Mouse (Mus musculus) heart, postnatal 25 days (tissue): ENCODE results near the gene Mtcl1. TPM values are rescaled to one million over a fixed set of nuclear protein-coding genes. Genes with fewer than 3 reads are reported as not detected.
A peak's percentile ranks its signal among the peaks of the same experiment; 100 is the strongest.
"Not testable (repeated sequence)": the region's sequence is repeated elsewhere in the genome, so short reads cannot be mapped to it uniquely, and the experiment has no call there.

Source experiments
- DNase-seq: peaks from one replicate; pipeline ENCODE4 v3.0.0; 2022; ENCODE audit warnings: low spot score
- intact Hi-C: fragments of 180-260 bp; cut with DNase I; formaldehyde crosslinking; loops from one replicate; pipeline ENCODE4 v1.15.1; 2025
- total RNA-seq, 2 experiments: library from RNA; stranded (reverse); gene quantifications; 2 replicates each; pipeline ENCODE4 v1.2.3; 2021

The Mtcl1 gene
- total RNA-seq, 2 experiments from 2014 or later = 4.2 to 6.0 TPM

GRCm38 (mm10) chr17:66450526-66451070, 1.0 kb upstream of the Mtcl1 start:
- intact Hi-C loops = loop anchor here (2.0 kb wide), 1 partner anchor 40 kb away; no protein-coding TSS in a partner anchor
- no peak for DNase-seq

GRCm38 (mm10) chr17:66448421-66449405, 837 bp downstream of the Mtcl1 start:
- peak; percentile 16 for DNase-seq
- intact Hi-C loops = loop anchor here (5.0 kb wide), 1 partner anchor 96 kb away; no protein-coding TSS in a partner anchor

- intact Hi-C loops = loop anchor here (5.0 kb wide), 1 partner anchor 96 kb away; no protein-coding TSS in a partner anchor
- no peak for DNase-seq
Measured at GRCm38 (mm10) chr17:66447978-66448377, 1.6 kb downstream of the Mtcl1 start.

- intact Hi-C loops = loop anchor here (5.0 kb wide), 1 partner anchor 95 kb away; no protein-coding TSS in a partner anchor
- no peak for DNase-seq
Measured at GRCm38 (mm10) chr17:66447007-66447312, 2.6 kb downstream of the Mtcl1 start.

- intact Hi-C loops = loop anchor here (5.0 kb wide), 1 partner anchor 94 kb away; no protein-coding TSS in a partner anchor
- DNase-seq = no peak
Measured at GRCm38 (mm10) chr17:66446196-66447006, 3.1 kb downstream of the Mtcl1 start.

- intact Hi-C loops = no loop called here
- DNase-seq = no peak
Measured at GRCm38 (mm10) chr17:66444059-66444700, 5.4 kb downstream of the Mtcl1 start.

GRCm38 (mm10) chr17:66439888-66440287, 9.7 kb downstream of the Mtcl1 start:
- no peak for DNase-seq
- intact Hi-C loops = no loop called here

- intact Hi-C loops = no loop called here
- DNase-seq = no peak
Measured at GRCm38 (mm10) chr17:66439051-66439753, 10.3 kb downstream of the Mtcl1 start.

- DNase-seq = no peak
Measured at GRCm38 (mm10) chr17:66438137-66438536, 11.4 kb downstream of the Mtcl1 start.

GRCm38 (mm10) chr17:66436811-66437210, 12.7 kb downstream of the Mtcl1 start:
- DNase-seq = no peak
- intact Hi-C loops = no loop called here

More at GRCm38 (mm10) chr17:66438137-66438536, 11.4 kb downstream of the Mtcl1 start:
- intact Hi-C loops = no loop called here

- intact Hi-C loops = no loop called here
- no peak for DNase-seq
Measured at GRCm38 (mm10) chr17:66435982-66436381, 13.6 kb downstream of the Mtcl1 start.

GRCm38 (mm10) chr17:66435007-66435406, 14.5 kb downstream of the Mtcl1 start:
- intact Hi-C loops = no loop called here
- no peak for DNase-seq

- intact Hi-C loops = no loop called here
- DNase-seq = no peak
Measured at GRCm38 (mm10) chr17:66434566-66434965, 15.0 kb downstream of the Mtcl1 start.

GRCm38 (mm10) chr17:66424601-66425000, 24.9 kb downstream of the Mtcl1 start:
- intact Hi-C loops, DNase-seq: not testable (repeated sequence)

- DNase-seq = no peak
- intact Hi-C loops = no loop called here
Measured at GRCm38 (mm10) chr17:66419421-66419820, 30.1 kb downstream of the Mtcl1 start.

GRCm38 (mm10) chr17:66417748-66418147, 31.8 kb downstream of the Mtcl1 start:
- DNase-seq = no peak
- intact Hi-C loops = no loop called here

GRCm38 (mm10) chr17:66417329-66417728, 32.2 kb downstream of the Mtcl1 start:
- intact Hi-C loops = no loop called here
- DNase-seq = no peak

- no peak for DNase-seq
- intact Hi-C loops = no loop called here
Measured at GRCm38 (mm10) chr17:66416841-66417313, 32.7 kb downstream of the Mtcl1 start.

GRCm38 (mm10) chr17:66416436-66416835, 33.1 kb downstream of the Mtcl1 start:
- no peak for DNase-seq
- intact Hi-C loops = no loop called here
